Mouse (Mus musculus) embryo, embryonic 10 days (tissue): Measurements from ENCODE around the gene Cenpi.
"Not testable (repeated sequence)": the region's sequence is repeated elsewhere in the genome, so short reads cannot be mapped to it uniquely, and the experiment has no call there.

ENCODE experiments used
- DNase-seq: peaks from one replicate; pipeline ENCODE4 v3.0.0-alpha.2; 2015; ENCODE audit warnings: low spot score

The Cenpi gene

GRCm38 (mm10) chrX:134307534-134308274, at the start of gene Cenpi:
Gene Cenpi, plus strand, starts transcription at chrX:134308084.
- DNase-seq, result peak; percentile 93

DNA sequence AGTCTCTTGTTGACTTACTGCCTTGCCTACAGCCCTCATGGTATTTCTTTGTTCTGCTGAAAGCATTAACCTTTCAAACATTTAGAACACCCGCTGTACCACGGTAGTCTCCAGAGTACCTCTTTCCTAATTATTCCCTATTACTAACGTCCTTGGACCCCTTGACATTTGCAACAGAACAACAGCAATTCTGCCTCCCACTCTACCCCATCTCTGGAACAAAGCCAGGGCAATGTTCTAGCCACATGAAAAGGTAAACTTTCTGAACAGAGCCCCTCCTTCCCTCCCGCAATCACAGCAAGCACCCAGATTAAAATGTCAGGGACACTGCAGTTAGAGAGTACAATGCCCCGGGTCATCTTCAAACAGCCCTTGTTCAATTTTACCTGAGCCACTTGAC, 46.7 kb upstream of the Cenpi start:
- DNase-seq, result no peak

GRCm38 (mm10) chrX:134262129-134262528, 45.8 kb upstream of the Cenpi start:
- no peak for DNase-seq

DNA sequence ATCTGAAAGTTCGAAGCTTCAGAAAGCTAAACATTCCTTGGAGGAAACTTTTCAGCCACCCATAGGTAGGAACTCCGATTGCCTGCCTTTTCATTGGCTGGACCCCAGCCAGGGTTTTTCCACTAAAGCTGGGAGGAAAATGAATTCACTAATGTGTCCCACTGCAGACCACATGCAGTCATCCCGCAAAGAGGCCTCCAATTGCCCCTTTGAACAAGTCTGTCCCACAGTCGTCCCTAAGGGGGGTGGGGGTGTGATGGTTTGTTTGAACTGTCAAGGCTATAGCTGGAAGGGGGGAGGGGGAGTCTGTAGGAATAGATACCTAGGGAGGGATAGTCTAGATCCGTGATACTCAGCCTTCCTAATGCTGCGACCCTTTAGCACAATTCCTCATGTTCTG, 32.2 kb upstream of the Cenpi start:
- no peak for DNase-seq

GRCm38 (mm10) chrX:134276275-134277160, 31.4 kb upstream of the Cenpi start, which contains the start of gene Trmt2b:
Gene Trmt2b, minus strand, starts transcription at chrX:134276984.
- peak; percentile 75 for DNase-seq

DNA sequence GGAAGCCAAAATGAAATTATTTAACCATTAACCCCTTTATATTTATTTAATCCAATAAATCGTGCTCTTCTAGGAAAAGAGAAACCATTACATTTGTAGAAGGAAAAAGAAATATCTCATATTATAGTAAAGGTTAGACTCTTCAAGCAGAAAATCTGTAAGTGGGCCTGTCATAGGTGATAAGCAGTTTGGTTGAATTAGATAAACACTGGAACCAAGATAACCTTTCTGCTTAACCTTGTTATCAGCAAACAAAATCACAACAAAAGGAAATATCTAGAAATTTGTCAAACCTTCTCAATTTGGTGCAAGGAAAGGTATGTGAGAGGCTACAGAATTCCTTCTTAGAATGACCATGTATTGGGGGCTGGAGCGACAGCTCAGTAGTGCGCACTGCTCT, 27.4 kb upstream of the Cenpi start:
- no peak for DNase-seq

- no peak for DNase-seq
These were observed 22.8 kb upstream of the Cenpi start for GRCm38 (mm10) chrX:134285102-134285501.

DNA sequence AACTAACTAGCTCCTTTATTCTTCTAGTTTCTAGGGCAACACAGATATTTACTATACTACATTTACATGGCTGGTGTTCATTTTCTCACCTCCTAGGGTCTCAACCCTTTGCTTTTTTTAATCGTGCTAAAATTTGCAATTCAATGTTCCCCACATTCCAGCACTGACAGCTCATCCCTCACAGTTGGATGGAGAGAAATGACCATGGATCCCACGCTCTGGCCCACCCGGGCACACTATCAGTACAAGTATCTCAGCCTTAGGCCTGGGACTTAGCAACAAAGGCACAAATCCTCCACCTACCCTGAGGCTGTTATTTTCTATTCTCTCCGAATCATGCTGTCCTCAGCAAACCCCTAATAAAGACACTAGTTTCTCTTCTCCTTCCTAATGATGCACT, 22.1 kb upstream of the Cenpi start:
- no peak for DNase-seq

GRCm38 (mm10) chrX:134287305-134287704, 20.6 kb upstream of the Cenpi start:
- no peak for DNase-seq

- DNase-seq, result no peak
These were observed 11.6 kb upstream of the Cenpi start for GRCm38 (mm10) chrX:134296301-134296700.

DNA sequence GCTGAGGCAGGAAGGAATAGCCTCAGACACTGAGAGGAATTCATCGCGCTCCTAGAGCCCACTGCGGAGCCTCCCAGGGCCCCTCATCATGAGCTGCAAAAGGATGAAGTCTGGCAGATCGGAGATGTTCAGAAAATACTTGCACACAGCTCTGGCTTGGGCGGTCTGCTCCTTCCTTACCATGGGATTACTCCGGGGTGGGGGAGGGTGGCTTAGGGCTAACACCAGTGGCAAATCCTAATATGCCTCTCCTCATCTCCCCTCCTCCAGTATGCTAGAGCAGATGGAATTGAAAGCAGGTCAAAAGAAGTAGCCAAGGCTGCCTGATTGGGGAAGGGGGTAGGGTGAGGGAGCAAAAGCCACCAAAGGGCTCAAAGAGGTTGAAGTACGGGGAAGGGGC, 11.1 kb upstream of the Cenpi start:
- no peak for DNase-seq

GRCm38 (mm10) chrX:134297195-134297594, 10.7 kb upstream of the Cenpi start:
- no peak for DNase-seq

DNA sequence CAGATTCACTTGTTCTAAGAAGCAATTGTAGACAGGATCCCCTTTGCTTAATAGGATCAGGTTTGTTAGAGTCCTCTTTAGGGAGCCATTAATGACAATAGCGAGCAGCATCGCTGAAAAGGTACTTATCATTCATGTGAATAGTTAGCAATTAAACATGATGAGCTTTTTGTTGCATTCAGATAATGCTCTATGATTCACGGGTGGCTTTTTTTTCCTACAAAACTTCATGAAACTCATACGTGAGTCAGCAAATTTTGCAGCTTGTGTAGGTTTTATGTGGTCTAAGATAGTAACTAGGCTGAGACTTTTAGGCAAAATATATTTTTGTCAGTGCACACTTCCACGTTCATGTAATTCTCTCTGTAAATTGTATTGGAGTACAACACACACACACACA, 7.7 kb upstream of the Cenpi start:
- DNase-seq, result no peak

DNA sequence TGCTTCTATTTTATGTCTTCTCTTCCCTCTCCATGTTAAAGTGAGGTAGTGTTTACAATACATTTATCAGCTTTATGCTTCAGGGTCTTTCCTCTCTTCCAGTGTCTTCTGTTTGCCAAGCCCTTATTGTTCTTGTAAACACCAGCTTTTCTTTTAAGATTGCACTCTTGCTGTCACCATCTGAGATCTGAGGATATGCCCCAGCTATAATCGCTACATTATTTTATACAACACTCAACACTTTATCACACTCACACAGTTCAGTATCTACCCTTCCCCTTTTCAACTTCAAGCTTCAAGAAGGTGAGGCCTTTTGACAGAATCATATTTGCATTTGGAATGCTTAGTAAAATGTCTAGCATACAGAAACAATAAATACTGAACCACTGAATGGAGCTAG, 4.6 kb upstream of the Cenpi start:
- no peak for DNase-seq

GRCm38 (mm10) chrX:134308275-134308634, 371 bp downstream of the Cenpi start:
- DNase-seq, result peak; percentile 35

- not testable (repeated sequence) for DNase-seq
These were observed 3.3 kb downstream of the Cenpi start for GRCm38 (mm10) chrX:134311193-134311592.

- DNase-seq, result peak; percentile 33
These were observed 11.5 kb downstream of the Cenpi start for GRCm38 (mm10) chrX:134319153-134319932.

DNA sequence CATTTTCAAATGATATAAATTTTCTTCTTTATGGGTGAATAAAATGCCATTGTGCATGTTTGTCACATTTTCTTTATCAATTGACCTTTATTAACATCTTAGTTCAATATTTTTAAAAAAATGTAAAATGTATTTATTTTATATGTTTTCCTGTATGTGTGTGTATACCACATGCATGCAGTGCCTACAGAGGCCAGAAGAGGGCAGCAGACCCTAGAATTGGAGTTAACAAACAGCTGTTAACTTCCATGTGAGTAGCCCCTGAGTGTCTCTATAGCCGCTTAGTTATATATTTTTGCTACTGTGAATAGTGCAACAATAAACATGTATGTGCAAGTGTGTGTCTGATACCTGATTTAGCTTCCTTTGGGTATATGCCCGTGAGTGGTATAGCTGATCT, 25.4 kb downstream of the Cenpi start:
- DNase-seq, result peak; percentile 17

GRCm38 (mm10) chrX:134342735-134343134, 34.9 kb downstream of the Cenpi start:
- no peak for DNase-seq

DNA sequence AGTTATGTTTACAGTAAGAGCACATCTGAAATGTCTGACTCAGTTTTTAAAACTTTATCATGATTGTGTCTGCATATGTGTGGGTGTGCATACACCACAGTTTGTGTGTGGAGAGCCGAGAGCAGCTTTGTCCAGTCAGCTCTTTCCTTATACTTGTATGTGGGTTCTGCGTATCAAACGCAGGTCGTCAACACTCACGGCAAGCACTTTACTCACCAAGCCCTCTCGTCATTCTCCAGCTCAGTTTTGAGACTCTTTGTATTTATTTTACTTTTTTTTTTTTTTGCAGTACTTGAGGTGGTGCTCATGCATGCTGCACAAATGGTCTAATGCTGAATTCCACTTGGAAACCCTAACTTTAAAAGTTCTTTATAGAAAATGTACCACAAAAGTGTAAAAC, 42.3 kb downstream of the Cenpi start:
- DNase-seq, result no peak

DNA sequence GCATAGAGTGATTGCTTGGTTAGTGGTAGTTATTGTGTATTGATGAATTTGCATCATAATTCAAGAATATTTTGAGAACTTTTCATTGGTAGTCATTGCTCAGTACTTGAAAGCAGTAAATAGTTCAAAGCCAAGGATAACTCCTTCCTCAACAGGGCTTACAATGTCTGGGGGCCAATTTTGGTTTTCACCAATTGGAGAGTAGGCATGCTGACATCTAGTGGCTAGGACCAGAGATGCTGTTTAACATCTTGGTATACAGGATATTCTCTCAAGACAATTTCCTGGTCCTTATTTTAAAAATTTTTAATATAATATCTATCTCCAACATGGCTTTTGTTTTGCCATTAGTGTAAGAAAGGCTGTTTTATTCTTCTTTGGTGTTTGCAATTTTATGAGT, 46.0 kb downstream of the Cenpi start:
- DNase-seq, result peak; percentile 8

DNA sequence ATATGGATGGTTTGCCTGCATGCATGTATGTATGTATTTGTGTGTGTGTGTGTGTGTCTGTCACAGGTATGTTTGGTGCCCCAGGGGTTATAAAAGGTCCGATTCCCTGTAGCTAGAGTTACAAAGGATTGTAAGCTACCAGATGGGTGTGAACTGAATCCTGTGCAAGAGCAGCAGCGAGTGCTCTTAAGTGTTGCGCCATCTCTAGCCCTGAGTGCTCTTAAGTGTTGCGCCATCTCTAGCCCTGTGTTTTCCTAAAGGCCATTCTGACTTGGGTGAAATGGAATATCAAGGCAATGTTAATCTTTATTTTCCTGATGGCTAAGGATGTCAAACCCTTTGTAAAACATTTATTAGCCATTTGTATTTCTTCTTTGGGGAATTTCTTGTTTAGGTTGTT, 51.5 kb downstream of the Cenpi start:
- no peak for DNase-seq

DNA sequence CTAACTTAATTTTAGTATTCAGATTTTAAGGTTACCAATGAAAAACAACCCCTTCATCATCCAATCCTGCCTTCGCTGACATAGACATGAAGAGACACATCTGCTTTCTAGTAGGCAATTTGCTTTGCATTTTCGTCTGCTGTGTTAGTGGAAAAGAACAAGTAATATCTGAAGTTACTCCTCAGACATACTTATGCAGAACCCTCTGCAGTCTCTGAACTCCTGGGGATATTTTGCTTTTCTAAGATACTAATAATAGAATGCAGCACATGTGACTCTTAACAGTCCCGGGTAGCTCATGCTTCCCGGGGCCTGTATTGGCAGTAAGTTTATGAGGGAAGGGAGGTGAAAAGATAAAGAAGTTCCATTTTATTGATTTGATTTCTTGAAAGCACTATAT, 54.3 kb downstream of the Cenpi start:
- no peak for DNase-seq
